ENCODE assay signal across 25 mouse cellular contexts in the genomic region with DNA sequence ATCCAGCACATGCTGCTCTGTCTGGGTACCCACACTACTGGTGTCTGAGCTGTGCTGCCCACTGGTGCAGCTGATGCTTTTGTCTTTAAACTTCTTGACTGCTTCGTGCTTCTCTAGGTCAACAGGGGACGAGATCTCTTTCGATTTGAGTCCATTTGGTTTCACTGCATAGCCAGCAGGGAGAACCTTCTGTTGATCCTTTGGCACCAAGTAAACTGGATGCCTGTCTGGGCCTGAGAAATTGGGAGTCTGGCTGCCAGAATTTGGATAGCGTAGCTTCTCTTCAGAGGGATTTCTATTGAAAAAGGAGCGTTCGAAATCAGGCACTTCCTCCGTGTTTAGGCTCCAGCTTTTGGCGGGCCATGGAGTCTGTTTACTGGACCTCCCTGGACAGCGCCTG. TPM values are rescaled to one million over a fixed set of nuclear protein-coding genes. Genes with fewer than 3 reads are reported as not detected.
DNase-seq lines count a peak whose midpoint lies in the region; ATAC-seq and TF ChIP-seq lines count a peak whose summit lies in the region.
"Had no signal": no experiment of that assay in that cellular context is flagged by ENCODE, and none has a peak within 500 bp of the region (broad histone marks: within the 10 kb centered on the region; RNA-seq: fewer than 3 reads in every experiment).

No protein-coding gene starts in this region.

- H3K27me3 ChIP-seq in kidney, adult 2 months (replicated peaks; ENCODE audit: control insufficient read depth, insufficient read depth, low read length), result no peaks in the 10 kb centered on the region
- H3K27me3 ChIP-seq: embryonic facial prominence, embryonic 15.5 days; hindbrain, embryonic 12.5 days; intestine, embryonic 15.5 days had no signal

- H3K27ac ChIP-seq in kidney, adult 2 months (ENCODE audit: insufficient read depth, low read depth, low read length), result no peak overlapping the region
- H3K27ac ChIP-seq: embryonic facial prominence, embryonic 15.5 days; forebrain, embryonic 10.5 days; heart, embryonic 10.5 days; hindbrain, embryonic 12.5 days; intestine, embryonic 15.5 days had no signal

- no peaks in the 10 kb centered on the region for H3K4me1 ChIP-seq in kidney, adult 2 months (ENCODE audit: control insufficient read depth, insufficient read depth, low read length)
- H3K4me1 ChIP-seq: embryonic facial prominence, embryonic 15.5 days; forebrain, embryonic 10.5 days; hindbrain, embryonic 12.5 days; intestine, embryonic 15.5 days had no signal

- WGBS in kidney, adult 2 months, result 90% methylated on average over 9 of the region's 9 CpGs

- no peak for DNase-seq in cerebellum, postnatal 4 days (ENCODE audit: low spot score in 2 of 2)
- DNase-seq in cerebellum, adult 11 months, result peak; percentile 40
- DNase-seq in cerebellum, adult 8-10 months, result peak; percentile 40
- peak; percentile 40 to 71 for DNase-seq in cerebellum, postnatal 14 days
- no peak for DNase-seq in kidney, adult 2 months
- no peak for DNase-seq in embryo, embryonic 9.5 days (ENCODE audit: extremely low spot score)
- no peak for DNase-seq in adipocyte (ENCODE audit: low spot score)
- DNase-seq: adrenal gland, postnatal 14 days; B cell, adult 2 months; gastrocnemius, postnatal 36 days; heart, adult 18-20 months; heart, postnatal 10 days; heart, postnatal 4 days; kidney, adult 8-10 months had no signal

- no peaks in the 10 kb centered on the region for H3K36me3 ChIP-seq in kidney, adult 2 months (ENCODE audit: control insufficient read depth, insufficient read depth, low read length)
- H3K36me3 ChIP-seq: embryonic facial prominence, embryonic 15.5 days; forebrain, embryonic 10.5 days; heart, embryonic 10.5 days; hindbrain, embryonic 12.5 days; intestine, embryonic 15.5 days had no signal

- no peak for TF ChIP-seq CTCF in kidney, adult 2 months (conservative IDR thresholded peaks at IDR 0.05; ENCODE audit: insufficient read depth, insufficient read length, low read depth, low read length)

- 0 out of 2 replicates have a peak, but pooled peaks have one; percentile 6 for ATAC-seq in cerebellum, adult (ENCODE audit: insufficient number of reproducible peaks, low FRiP score, low TSS enrichment)
- ATAC-seq: CD4-positive, CD25-positive, alpha-beta regulatory T cell, adult 4 months; forebrain, embryonic 14.5 days; hindbrain, embryonic 16.5 days; intestine, embryonic 15.5 days had no signal

- no peak overlapping the region for H3K4me3 ChIP-seq in kidney, adult 2 months (ENCODE audit: insufficient read depth, low read depth, low read length)
- H3K4me3 ChIP-seq: embryonic facial prominence, embryonic 15.5 days; erythroblast, embryonic 14.5 days; forebrain, embryonic 10.5 days; heart, embryonic 10.5 days; hindbrain, embryonic 12.5 days; intestine, embryonic 15.5 days had no signal

- no peak for TF ChIP-seq POLR2A in kidney, adult 2 months (IDR thresholded peaks at IDR 0.05; ENCODE audit: low read depth, low read length)

RNA-seq across cellular contexts. Expression of gene Minar1, which starts 21.0 kb away (rescaled TPM):
- polyA plus RNA-seq in kidney, adult 2 months (2012; rRNA removed), result 0.02 and 0.04 TPM in 2 replicates
- polyA plus RNA-seq: CD4-positive, CD25-positive, alpha-beta regulatory T cell, adult 4 months; erythroblast, embryonic 14.5 days; heart, embryonic 14.5 days had no signal

Comparison
In these comparisons a context has a peak if more than half of its experiments do, and no peak if none do; other contexts are left out.
1. DNase-seq: peak in cerebellum, adult 11 months (single experiment), cerebellum, adult 8-10 months (single experiment) and cerebellum, postnatal 14 days (2 of 2); none in cerebellum, postnatal 4 days (0 of 2), kidney, adult 2 months (single experiment), embryo, embryonic 9.5 days (single experiment) and adipocyte (single experiment).